Mouse (Mus musculus) hindbrain, embryonic 13.5 days (tissue): ENCODE measurements around the gene Abca8b. TPM values are rescaled to one million over a fixed set of nuclear protein-coding genes. Genes with fewer than 3 reads are reported as not detected.
"Not testable (repeated sequence)": the region's sequence is repeated elsewhere in the genome, so short reads cannot be mapped to it uniquely, and the experiment has no call there.

Source experiments
- ATAC-seq: fragments of 200-750 bp; cut with Nextera tagmentation; 2 replicates; pipeline ENCODE4 v1.8.0; 2017; ENCODE audit warnings: moderate TSS enrichment; ENCODE audit not compliant: low FRiP score
- H3K27ac ChIP-seq: fragments of 300-500 bp; sonication (generic); 2 replicates; pipeline ENCODE4 v1.5.1; 2015; ENCODE audit warnings: inconsistent platforms, mild to moderate bottlenecking, moderate library complexity
- H3K27me3 ChIP-seq: fragments of 300-500 bp; sonication (generic); 2 replicates; pipeline ENCODE4 v1.6.1; 2015; ENCODE audit warnings: mild to moderate bottlenecking, inconsistent platforms
- H3K36me3 ChIP-seq: fragments of 300-500 bp; sonication (generic); 2 replicates; pipeline ENCODE4 v1.6.1; 2015; ENCODE audit warnings: mild to moderate bottlenecking, inconsistent platforms
- H3K4me1 ChIP-seq: fragments of 300-500 bp; sonication (generic); replicated peaks from 2 replicates; pipeline ENCODE4 v1.6.1; 2015; ENCODE audit warnings: inconsistent platforms
- H3K4me2 ChIP-seq: fragments of 300-500 bp; sonication (generic); 2 replicates; pipeline ENCODE4 v1.6.1; 2015; ENCODE audit warnings: inconsistent platforms, mild to moderate bottlenecking, moderate library complexity
- H3K4me3 ChIP-seq: fragments of 300-500 bp; sonication (generic); 2 replicates; pipeline ENCODE4 v1.5.1; 2015; ENCODE audit warnings: mild to moderate bottlenecking, inconsistent platforms
- H3K9ac ChIP-seq: fragments of 300-500 bp; sonication (generic); 2 replicates; pipeline ENCODE4 v1.6.1; 2015; ENCODE audit warnings: mild to moderate bottlenecking, inconsistent platforms
- H3K9me3 ChIP-seq: fragments of 300-500 bp; sonication (generic); 2 replicates; pipeline ENCODE4 v1.6.1; 2016; ENCODE audit warnings: inconsistent platforms
- WGBS: fragments of 180-500 bp; shearing (Covaris S2); methylation state at CpG from one replicate; pipeline ENCODE4 v1.1.7; 2015; 5-methylcytosine and 5-hydroxymethylcytosine counted together
- polyA plus RNA-seq: library from polyadenylated mRNA; unstranded; fragments of >200 nt; fragmentation: Nextera tagmentation; extraction: Ambion mirVana; gene quantifications from 2 replicates; pipeline ENCODE4 v1.2.1, GENCODE M21; 2015

The Abca8b gene
- polyA plus RNA-seq = 1.1 and 1.3 TPM in 2 replicates

DNA sequence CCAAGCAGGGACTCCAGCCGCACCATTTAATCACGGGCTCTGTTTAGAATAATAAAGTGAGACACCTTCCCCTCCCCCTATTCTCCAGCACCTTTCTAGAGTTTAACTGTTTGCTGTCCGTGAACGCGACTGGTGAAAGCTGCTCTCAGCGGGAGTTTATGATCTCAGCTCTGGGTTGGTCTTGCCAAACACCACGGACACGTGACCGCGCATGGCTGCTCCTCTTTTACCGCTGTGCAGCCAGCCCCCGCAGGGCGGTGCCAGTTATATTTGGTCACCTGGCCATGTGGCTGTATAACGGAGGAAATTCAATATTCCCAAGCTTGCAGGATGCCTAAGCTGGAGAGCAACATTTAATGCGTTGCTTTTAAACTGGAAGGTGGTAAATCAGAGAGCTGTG, at the start of gene Abca8b:
Abca8b (minus strand) TSS at position 222 of the 400 bp plus-strand sequence.
- Histone ChIP-seq H3K4me3 (peak within 1 kb of the TSS; percentile 48), H3K36me3 (no peaks in the 10 kb centered on the region), H3K4me1 (peaks cover 8% of the 10 kb centered on the region), H3K27me3 (no peaks in the 10 kb centered on the region), H3K27ac (peak within 1 kb of the TSS; percentile 80), H3K4me2 (peak within 1 kb of the TSS; percentile 71), H3K9ac (peak within 1 kb of the TSS; percentile 68), H3K9me3 (no peaks in the 10 kb centered on the region)
- WGBS = 0% methylated on average over 15 of the region's 15 CpGs
- ATAC-seq = peak; percentile 88

DNA sequence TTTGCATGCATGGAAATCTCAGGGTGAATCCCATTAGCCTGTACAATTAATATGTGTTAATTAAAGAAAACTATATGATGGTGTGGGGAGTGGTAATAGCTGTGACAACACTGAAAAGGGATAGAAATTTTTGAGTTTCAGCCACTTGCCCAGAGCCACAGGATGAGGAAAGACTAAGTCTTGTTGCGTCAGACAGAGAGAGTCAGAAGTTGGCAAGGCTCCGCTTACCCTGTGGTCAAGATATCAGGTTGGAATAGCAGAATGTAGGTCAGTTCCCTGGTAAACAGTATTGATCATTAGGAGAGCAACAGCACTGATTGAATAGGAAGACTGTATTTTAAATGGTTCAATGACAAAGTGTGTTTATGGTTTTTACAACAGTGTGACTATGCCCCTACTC, 42.1 kb upstream of the Abca8b start:
- Histone ChIP-seq H3K36me3 (no peaks in the 10 kb centered on the region), H3K4me3 (no peak overlapping the region), H3K4me1 (peaks cover 5% of the 10 kb centered on the region), H3K9me3 (no peaks in the 10 kb centered on the region), H3K4me2 (no peak overlapping the region), H3K27me3 (no peaks in the 10 kb centered on the region), H3K27ac (no peak overlapping the region), H3K9ac (no peak overlapping the region)
- no peak for ATAC-seq
- WGBS = 93% methylated on average over 2 of the region's 2 CpGs

DNA sequence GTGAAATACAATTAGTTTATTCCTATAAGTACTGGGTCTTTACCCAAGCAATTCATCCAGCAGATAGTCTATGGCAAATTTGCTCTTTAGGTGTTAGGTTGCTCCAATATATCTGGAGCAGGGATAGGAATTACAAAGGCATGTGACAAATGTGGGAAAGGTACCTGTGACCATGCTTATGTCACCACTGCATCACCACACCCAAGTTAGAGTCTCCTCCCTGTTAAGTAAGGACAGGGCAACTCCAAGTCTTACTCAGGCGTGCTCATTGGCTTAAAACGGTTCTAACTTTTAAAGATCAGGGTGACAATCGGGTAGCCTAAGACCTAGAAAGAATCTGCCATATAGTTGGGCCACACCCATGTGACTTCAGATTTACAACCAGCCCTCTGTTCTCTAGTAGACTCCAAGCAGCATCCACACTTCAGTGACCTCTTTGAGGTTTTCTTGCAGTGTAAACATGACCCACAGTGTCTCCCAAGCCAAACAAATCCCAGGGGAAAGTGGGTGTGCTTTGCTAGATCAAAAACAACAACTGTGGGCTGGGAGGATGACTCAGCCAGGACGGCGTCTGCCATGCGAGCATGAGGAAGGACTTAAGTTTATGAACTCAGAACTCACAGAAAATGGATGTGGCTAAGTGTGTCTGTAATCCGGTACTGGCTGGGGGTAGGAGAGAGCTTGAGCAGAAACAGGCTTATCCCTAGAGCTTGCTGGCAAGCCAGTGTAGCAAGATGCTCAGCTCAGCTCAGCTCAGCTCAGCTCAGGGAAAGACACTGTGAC, 33.5 kb upstream of the Abca8b start:
- Histone ChIP-seq H3K4me3 (no peak overlapping the region), H3K9me3 (no peaks in the 10 kb centered on the region), H3K4me2 (no peak overlapping the region), H3K9ac (no peak overlapping the region), H3K36me3 (no peaks in the 10 kb centered on the region), H3K27ac (no peak overlapping the region), H3K27me3 (no peaks in the 10 kb centered on the region), H3K4me1 (no peaks in the 10 kb centered on the region)
- WGBS = 80% methylated on average over 7 of the region's 7 CpGs
- no peak for ATAC-seq

- H3K4me1 ChIP-seq = no peaks in the 10 kb centered on the region
- no peak overlapping the region for H3K4me2 ChIP-seq
- no peak overlapping the region for H3K27ac ChIP-seq
- no peak for ATAC-seq
- WGBS = 80% methylated on average over 2 of the region's 2 CpGs
- no peaks in the 10 kb centered on the region for H3K36me3 ChIP-seq
- H3K4me3 ChIP-seq = no peak overlapping the region
- no peaks in the 10 kb centered on the region for H3K27me3 ChIP-seq
- no peak overlapping the region for H3K9ac ChIP-seq
- no peaks in the 10 kb centered on the region for H3K9me3 ChIP-seq
These were observed 15.3 kb upstream of the Abca8b start for GRCm38 (mm10) chr11:110010836-110011546.

GRCm38 (mm10) chr11:109995013-109995412, 632 bp downstream of the Abca8b start:
- no peaks in the 10 kb centered on the region for H3K36me3 ChIP-seq
- H3K4me1 ChIP-seq = peaks cover 8% of the 10 kb centered on the region
- H3K4me2 ChIP-seq = peak overlapping the region; percentile 71
- no peak overlapping the region for H3K9ac ChIP-seq
- WGBS = 8% methylated on average over 3 of the region's 3 CpGs
- no peaks in the 10 kb centered on the region for H3K27me3 ChIP-seq
- H3K27ac ChIP-seq = peak overlapping the region; percentile 49; the same call in 1 of the 2 replicates
- peak; percentile 31; the same call in 1 of the 2 replicates for ATAC-seq
- H3K4me3 ChIP-seq = peak overlapping the region; percentile 48
- no peaks in the 10 kb centered on the region for H3K9me3 ChIP-seq

- WGBS = 64% methylated on average over 6 of the region's 6 CpGs
These were observed 1.6 kb downstream of the Abca8b start for GRCm38 (mm10) chr11:109994014-109994413.

GRCm38 (mm10) chr11:109991270-109991669, 4.4 kb downstream of the Abca8b start:
- H3K27me3 ChIP-seq = no peaks in the 10 kb centered on the region
- no peak overlapping the region for H3K9ac ChIP-seq
- ATAC-seq = no peak
- H3K4me3 ChIP-seq = no peak overlapping the region
- H3K27ac ChIP-seq = no peak overlapping the region
- H3K9me3 ChIP-seq = no peaks in the 10 kb centered on the region
- no peak overlapping the region for H3K4me2 ChIP-seq
- WGBS = 83% methylated on average over 3 of the region's 3 CpGs
- H3K36me3 ChIP-seq = no peaks in the 10 kb centered on the region
- peaks cover 12% of the 10 kb centered on the region for H3K4me1 ChIP-seq

More at GRCm38 (mm10) chr11:109994014-109994413, 1.6 kb downstream of the Abca8b start:
- Histone ChIP-seq H3K9ac (no peak overlapping the region), H3K36me3 (no peaks in the 10 kb centered on the region), H3K27ac (no peak overlapping the region), H3K4me2 (peak overlapping the region; percentile 71; the same call in 1 of the 2 replicates), H3K27me3 (no peaks in the 10 kb centered on the region), H3K4me3 (no peak overlapping the region), H3K9me3 (no peaks in the 10 kb centered on the region), H3K4me1 (peaks cover 8% of the 10 kb centered on the region)
- no peak for ATAC-seq

DNA sequence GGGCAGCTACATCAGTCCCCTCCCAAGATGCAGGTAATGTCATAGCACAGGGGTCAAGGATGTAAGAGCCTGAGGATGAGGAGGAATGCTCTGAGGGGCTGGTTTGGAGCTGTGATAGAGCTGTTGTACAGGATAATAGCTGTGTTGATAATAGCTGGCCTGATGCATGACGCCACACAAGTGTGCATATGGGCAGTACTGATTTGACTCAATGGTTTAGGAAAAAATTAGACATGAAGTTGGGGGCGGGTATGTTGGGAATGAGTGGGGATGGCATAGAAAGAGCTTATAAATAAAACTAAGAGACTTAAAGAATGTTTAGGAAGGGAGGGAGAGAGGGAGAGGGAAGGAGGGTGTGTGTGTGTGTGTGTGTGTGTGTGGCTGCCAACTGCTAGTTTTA, 5.4 kb downstream of the Abca8b start:
- H3K4me1 ChIP-seq = peaks cover 12% of the 10 kb centered on the region
- no peaks in the 10 kb centered on the region for H3K36me3 ChIP-seq
- WGBS = 87% methylated on average over 2 of the region's 2 CpGs
- H3K4me2 ChIP-seq = no peak overlapping the region
- no peak overlapping the region for H3K27ac ChIP-seq
- no peak overlapping the region for H3K4me3 ChIP-seq
- H3K9me3 ChIP-seq = no peaks in the 10 kb centered on the region
- no peaks in the 10 kb centered on the region for H3K27me3 ChIP-seq
- H3K9ac ChIP-seq = no peak overlapping the region
- ATAC-seq = no peak

- Histone ChIP-seq H3K4me1 (peaks cover 3% of the 10 kb centered on the region; the same call in 1 of the 2 replicates), H3K9ac (no peak overlapping the region), H3K36me3 (no peaks in the 10 kb centered on the region), H3K9me3 (no peaks in the 10 kb centered on the region), H3K4me3 (no peak overlapping the region), H3K4me2 (no peak overlapping the region), H3K27ac (no peak overlapping the region), H3K27me3 (no peaks in the 10 kb centered on the region)
- ATAC-seq = no peak
- WGBS = 66% methylated on average over 1 of the region's 1 CpGs
These were observed 7.5 kb downstream of the Abca8b start for GRCm38 (mm10) chr11:109988164-109988563.

DNA sequence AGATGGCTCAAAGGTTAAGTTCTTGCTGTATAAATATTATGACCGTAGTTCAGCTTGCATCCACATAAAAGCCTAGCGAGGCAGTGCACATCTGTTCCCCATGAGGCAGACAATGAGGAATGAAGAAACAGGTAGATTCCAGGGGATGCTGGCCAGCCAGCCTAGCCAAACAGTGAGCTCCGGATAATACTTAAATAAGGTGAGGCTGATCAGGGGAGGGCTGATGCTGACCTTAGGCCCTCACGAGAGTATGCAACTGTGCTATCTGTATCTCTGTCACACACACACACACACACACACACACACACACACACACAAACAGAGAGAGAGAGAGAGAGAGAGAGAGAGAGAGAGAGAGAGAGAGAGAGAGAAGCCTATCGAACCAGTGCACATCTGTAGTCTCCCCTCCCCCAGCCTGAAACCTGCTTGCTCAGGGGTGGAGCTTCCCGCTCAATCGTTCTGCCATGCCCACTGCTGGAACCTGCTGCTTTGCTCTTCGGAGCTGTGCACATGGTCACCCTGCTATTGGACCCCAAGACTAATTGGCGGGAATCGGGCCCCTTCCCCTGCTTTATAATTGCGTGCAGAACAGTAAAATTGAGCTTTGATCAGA, 8.1 kb downstream of the Abca8b start:
- H3K4me1 ChIP-seq, H3K27me3 ChIP-seq, H3K4me3 ChIP-seq, H3K36me3 ChIP-seq, H3K9ac ChIP-seq, ATAC-seq, H3K27ac ChIP-seq, H3K9me3 ChIP-seq, H3K4me2 ChIP-seq: not testable (repeated sequence)
- 42% methylated on average over 11 of the region's 11 CpGs for WGBS

DNA sequence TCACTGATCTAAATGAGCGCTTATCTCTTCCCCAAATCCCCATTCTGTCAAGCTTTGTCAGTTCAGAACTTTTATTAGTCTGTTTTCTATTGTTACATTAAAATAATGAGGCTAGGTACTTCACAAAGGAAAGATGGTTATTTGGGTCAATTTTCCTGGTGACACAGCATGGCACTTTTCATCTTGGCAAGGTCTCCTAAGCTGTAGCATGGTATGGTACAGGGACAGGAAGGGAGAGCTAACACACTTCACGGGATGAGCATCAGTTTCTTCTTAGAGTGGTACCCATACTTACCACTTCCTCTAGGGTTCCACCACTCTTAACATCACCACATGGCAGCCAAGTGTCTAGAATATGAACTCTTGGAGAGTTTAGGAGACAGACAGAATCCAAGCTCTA, 13.8 kb downstream of the Abca8b start:
- no peak for ATAC-seq
- Histone ChIP-seq H3K27ac (no peak overlapping the region), H3K9ac (no peak overlapping the region), H3K9me3 (no peaks in the 10 kb centered on the region), H3K4me1 (no peaks in the 10 kb centered on the region), H3K27me3 (no peaks in the 10 kb centered on the region), H3K4me3 (no peak overlapping the region), H3K4me2 (no peak overlapping the region), H3K36me3 (0 out of 2 replicates have a peak, but pooled peaks cover 4% of the 10 kb centered on the region)
- 98% methylated on average over 2 of the region's 2 CpGs for WGBS

DNA sequence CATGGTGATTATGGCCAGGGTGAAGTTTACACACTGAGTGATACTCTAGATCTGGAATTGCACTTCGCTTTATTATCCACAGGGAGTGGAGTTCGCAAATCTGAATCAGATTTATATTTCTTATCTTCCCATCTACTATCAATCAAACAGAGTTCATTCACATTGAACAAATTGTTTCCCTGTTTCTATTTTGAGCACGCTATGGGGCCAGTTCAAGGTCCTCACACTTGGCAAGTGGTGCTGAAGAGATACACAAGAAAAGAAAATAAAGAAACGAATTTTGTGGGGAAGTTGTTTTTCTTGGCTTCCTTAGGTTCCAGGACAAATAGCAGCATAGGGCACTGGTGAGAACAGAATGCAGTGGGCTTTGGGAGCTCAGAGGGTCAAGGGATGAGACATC, 25.1 kb downstream of the Abca8b start:
- H3K4me1 ChIP-seq = no peaks in the 10 kb centered on the region
- no peaks in the 10 kb centered on the region for H3K9me3 ChIP-seq
- ATAC-seq = no peak
- no peak overlapping the region for H3K4me2 ChIP-seq
- 86% methylated on average over 4 of the region's 4 CpGs for WGBS
- no peaks in the 10 kb centered on the region for H3K27me3 ChIP-seq
- H3K9ac ChIP-seq = no peak overlapping the region
- H3K4me3 ChIP-seq = no peak overlapping the region
- H3K36me3 ChIP-seq = no peaks in the 10 kb centered on the region
- no peak overlapping the region for H3K27ac ChIP-seq
